Mouse (Mus musculus) lung, adult 2 months (tissue): ENCODE results near the gene Syt8. TPM values are rescaled to one million over a fixed set of nuclear protein-coding genes. Genes with fewer than 3 reads are reported as not detected.

Experiments used
- DNase-seq: peaks from one replicate; pipeline ENCODE4 v3.0.0; 2022
- H3K4me1 ChIP-seq: fragments of 200-500 bp; 2 replicates; pipeline ENCODE4 v1.6.1; 2011; ENCODE audit warnings: low read length; ENCODE audit not compliant: control insufficient read depth, insufficient read depth
- H3K4me3 ChIP-seq: fragments of 200-500 bp; replicated peaks from 2 replicates; pipeline ENCODE3; 2011; ENCODE audit warnings: low read depth, mild to moderate bottlenecking, control low read depth, low read length; ENCODE audit errors: extremely low read depth
- CTCF ChIP-seq: fragments of 200-500 bp; IDR thresholded peaks from 2 replicates; pipeline ENCODE4 v1.5.1; 2011; ENCODE audit warnings: mild to moderate bottlenecking, low read length, control low read depth; ENCODE audit not compliant: insufficient read depth
- POLR2A ChIP-seq: fragments of 200-500 bp; IDR thresholded peaks from 2 replicates; pipeline ENCODE4 v1.6.1; 2011; ENCODE audit warnings: low read depth, mild to moderate bottlenecking, control low read depth, low read length, borderline replicate concordance; ENCODE audit errors: extremely low read depth
- WGBS: fragments of 180-500 bp; shearing (Covaris S2); methylation state at CpG from one replicate; pipeline ENCODE4 v1.1.7; 2018; 5-methylcytosine and 5-hydroxymethylcytosine counted together
- polyA plus RNA-seq: library from polyadenylated mRNA; depleted of rRNA; stranded (reverse); fragments of >200 nt; gene quantifications from 2 replicates; pipeline ENCODE4 v1.2.3, GENCODE M21; 2012; rRNA removed

Gene Syt8
- polyA plus RNA-seq, 1 experiment, result 8.6 TPM

DNA sequence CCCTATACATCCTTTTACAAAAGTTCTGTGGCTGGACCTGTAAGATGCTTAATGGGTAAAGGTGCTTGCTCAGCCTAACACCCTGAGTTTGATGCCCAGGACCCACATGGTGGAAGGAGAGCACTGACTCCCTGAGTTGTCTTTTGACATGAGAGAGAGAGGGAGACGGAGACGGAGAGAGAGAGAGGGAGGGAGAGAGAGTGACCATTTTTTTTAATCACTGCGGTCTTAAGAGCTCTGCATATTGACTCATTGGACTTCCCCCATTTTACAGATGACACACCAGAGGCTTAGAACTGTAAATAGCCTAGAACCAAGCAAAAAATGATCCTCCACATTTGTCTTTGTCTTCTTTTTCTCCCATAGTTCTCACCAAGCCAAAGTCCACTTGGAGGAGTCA is 53.4 kb downstream of the Syt8 start:
- DNase-seq, result no peak
- 92% methylated on average over 3 of the region's 3 CpGs for WGBS
- no peaks in the 10 kb centered on the region for H3K4me1 ChIP-seq
- no peak for TF ChIP-seq POLR2A
- TF ChIP-seq CTCF, result no peak
- H3K4me3 ChIP-seq, result no peak overlapping the region

Other genes with a start within 250 kb of the Syt8 start
- not detected in 2 replicates for gene Gm10153, start 244.5 kb upstream of the Syt8 start, polyA plus RNA-seq
- gene Krtap5-3, start 233.5 kb upstream of the Syt8 start, polyA plus RNA-seq, result not detected in 2 replicates
- not detected in 2 replicates for gene Gm7579, start 223.0 kb upstream of the Syt8 start, polyA plus RNA-seq
- 0.28 and 0.30 TPM in 2 replicates for gene Krtap5-5, start 204.9 kb upstream of the Syt8 start, polyA plus RNA-seq
- not detected in 2 replicates for gene Gm40460, start 193.8 kb upstream of the Syt8 start, polyA plus RNA-seq
- not detected in 2 replicates for gene Gm2431, start 176.5 kb upstream of the Syt8 start, polyA plus RNA-seq
- not detected in 2 replicates for gene Gm4559, start 160.5 kb upstream of the Syt8 start, polyA plus RNA-seq
- not detected in 2 replicates for gene Krtap5-1, start 137.7 kb upstream of the Syt8 start, polyA plus RNA-seq
- gene Krtap5-4, start 131.3 kb upstream of the Syt8 start, polyA plus RNA-seq, result not detected in 2 replicates
- 48.5 and 49.1 TPM in 2 replicates for gene Ifitm10, start 61.1 kb upstream of the Syt8 start, polyA plus RNA-seq
- 0.24 TPM in 1 of 2 replicates, not detected in the other for gene Gm49369, start 52.2 kb upstream of the Syt8 start, polyA plus RNA-seq
- 689 and 921 TPM in 2 replicates for gene Ctsd, start 46.8 kb upstream of the Syt8 start, polyA plus RNA-seq
- 3.1 and 223 TPM in 2 replicates for gene Tnni2, start 7.0 kb downstream of the Syt8 start, polyA plus RNA-seq
- gene Lsp1, start 26.0 kb downstream of the Syt8 start, polyA plus RNA-seq, result 131 and 188 TPM in 2 replicates
- gene Tnnt3, start 64.0 kb downstream of the Syt8 start, polyA plus RNA-seq, result 4.1 and 64.7 TPM in 2 replicates
- 8.0 and 10.3 TPM in 2 replicates for gene Mrpl23, start 97.8 kb downstream of the Syt8 start, polyA plus RNA-seq
- 16.9 and 25.4 TPM in 2 replicates for gene Igf2, start 232.0 kb downstream of the Syt8 start, polyA plus RNA-seq
- gene Gm49394, start 235.1 kb downstream of the Syt8 start, polyA plus RNA-seq, result 0.02 TPM in 1 of 2 replicates, not detected in the other